Mouse (Mus musculus): ENCODE data around the gene Acp7.

GRCm38 (mm10) chr7:28601668-28602067 is 29.5 kb downstream of the Acp7 start:
- TF ChIP-seq POLR2A (IDR thresholded peaks at IDR 0.05; ENCODE audit: borderline replicate concordance, low read depth, low read length), result no peak
- TF ChIP-seq CTCF (IDR thresholded peaks at IDR 0.05; ENCODE audit: low read depth, low read length), result peak; percentile 93
